Mouse (Mus musculus): Measurements from ENCODE around the gene Ptprd. TPM values are rescaled to one million over a fixed set of nuclear protein-coding genes. Genes with fewer than 3 reads are reported as not detected.

The Ptprd gene
- total and polyA plus RNA-seq, 3 experiments, result 0.30 to 0.66 TPM; not detected in 1

- DNase-seq (ENCODE audit: low spot score), result no peak
- H3K9me3 ChIP-seq (replicated peaks), result peaks cover 12% of the 10 kb centered on the region
- H3K4me3 ChIP-seq (ENCODE audit: low read depth, low read length), result no peak overlapping the region; the same call in 1 of the 2 replicates
- H3K4me1 ChIP-seq (ENCODE audit: insufficient read depth, low read depth, low read length), result no peaks in the 10 kb centered on the region
- no peak for ATAC-seq (ENCODE audit: extremely low read depth, insufficient number of reproducible peaks, low FRiP score, poor library complexity, severe bottlenecking)
- TF ChIP-seq GATA2 (IDR thresholded peaks at IDR 0.05; ENCODE audit: borderline replicate concordance, low read depth, low read length), result no peak
- TF ChIP-seq GATA1 (IDR thresholded peaks at IDR 0.05; ENCODE audit: borderline replicate concordance, low read length), result no peak
- no peaks in the 10 kb centered on the region for H3K36me3 ChIP-seq (replicated peaks)
- no peaks in the 10 kb centered on the region for H3K27me3 ChIP-seq (ENCODE audit: insufficient read depth, low read length)
Observed at GRCm38 (mm10) chr4:76449466-76450350, 1762.1 kb downstream of the Ptprd start.

GRCm38 (mm10) chr4:76448678-76449465 lies 1762.9 kb downstream of the Ptprd start:
- H3K9me3 ChIP-seq (replicated peaks), result peaks cover 12% of the 10 kb centered on the region
- no peak for ATAC-seq (ENCODE audit: extremely low read depth, insufficient number of reproducible peaks, low FRiP score, poor library complexity, severe bottlenecking)
- no peak overlapping the region for H3K4me3 ChIP-seq (ENCODE audit: low read depth, low read length)
- TF ChIP-seq TAL1 (conservative IDR thresholded peaks at IDR 0.05; ENCODE audit: low read depth, low read length), result no peak
- no peak for TF ChIP-seq CTCF (IDR thresholded peaks at IDR 0.05; ENCODE audit: low read depth, low read length)
- TF ChIP-seq GATA1 (IDR thresholded peaks at IDR 0.05; ENCODE audit: borderline replicate concordance, low read length), result no peak
- TF ChIP-seq GATA2 (IDR thresholded peaks at IDR 0.05; ENCODE audit: borderline replicate concordance, low read depth, low read length), result no peak
- TF ChIP-seq POLR2AphosphoS5 (IDR thresholded peaks at IDR 0.05; ENCODE audit: insufficient replicate concordance, low read depth, low read length), result no peak
- H3K4me1 ChIP-seq (ENCODE audit: insufficient read depth, low read depth, low read length), result no peaks in the 10 kb centered on the region
- no peaks in the 10 kb centered on the region for H3K36me3 ChIP-seq (replicated peaks)
- no peaks in the 10 kb centered on the region for H3K27me3 ChIP-seq (ENCODE audit: insufficient read depth, low read length)
- no peak for DNase-seq (ENCODE audit: low spot score)

- DNase-seq (ENCODE audit: low spot score) (no peak), ATAC-seq (ENCODE audit: extremely low read depth, insufficient number of reproducible peaks, low FRiP score, poor library complexity, severe bottlenecking) (no peak)
- H3K27me3 ChIP-seq (ENCODE audit: insufficient read depth, low read length), result no peaks in the 10 kb centered on the region
- H3K9me3 ChIP-seq (replicated peaks), result peaks cover 12% of the 10 kb centered on the region
- no peaks in the 10 kb centered on the region for H3K36me3 ChIP-seq (replicated peaks)
- H3K4me3 ChIP-seq (ENCODE audit: low read depth, low read length), result no peak overlapping the region
- no peaks in the 10 kb centered on the region for H3K4me1 ChIP-seq (ENCODE audit: insufficient read depth, low read depth, low read length)
- no peak for TF ChIP-seq POLR2AphosphoS5 (IDR thresholded peaks at IDR 0.05; ENCODE audit: insufficient replicate concordance, low read depth, low read length)
- TF ChIP-seq GATA1 (IDR thresholded peaks at IDR 0.05; ENCODE audit: borderline replicate concordance, low read length), result no peak
- TF ChIP-seq CTCF (IDR thresholded peaks at IDR 0.05; ENCODE audit: low read depth, low read length), result no peak
- TF ChIP-seq TAL1 (conservative IDR thresholded peaks at IDR 0.05; ENCODE audit: low read depth, low read length), result no peak
- TF ChIP-seq GATA2 (IDR thresholded peaks at IDR 0.05; ENCODE audit: borderline replicate concordance, low read depth, low read length), result no peak
Observed at GRCm38 (mm10) chr4:76447396-76447795, 1764.4 kb downstream of the Ptprd start.

- no peak for TF ChIP-seq POLR2AphosphoS5 (IDR thresholded peaks at IDR 0.05; ENCODE audit: insufficient replicate concordance, low read depth, low read length)
- TF ChIP-seq GATA2 (IDR thresholded peaks at IDR 0.05; ENCODE audit: borderline replicate concordance, low read depth, low read length), result no peak
- TF ChIP-seq TAL1 (conservative IDR thresholded peaks at IDR 0.05; ENCODE audit: low read depth, low read length), result no peak
- no peak for TF ChIP-seq CTCF (IDR thresholded peaks at IDR 0.05; ENCODE audit: low read depth, low read length)
- no peak for TF ChIP-seq GATA1 (IDR thresholded peaks at IDR 0.05; ENCODE audit: borderline replicate concordance, low read length)
- Histone ChIP-seq H3K9me3 (replicated peaks) (peaks cover 5% of the 10 kb centered on the region), H3K4me3 (ENCODE audit: low read depth, low read length) (no peak overlapping the region), H3K4me1 (ENCODE audit: insufficient read depth, low read depth, low read length) (no peaks in the 10 kb centered on the region), H3K27me3 (ENCODE audit: insufficient read depth, low read length) (no peaks in the 10 kb centered on the region), H3K36me3 (replicated peaks) (no peaks in the 10 kb centered on the region)
- ATAC-seq (ENCODE audit: extremely low read depth, insufficient number of reproducible peaks, low FRiP score, poor library complexity, severe bottlenecking) (no peak), DNase-seq (ENCODE audit: low spot score) (no peak)
Observed at GRCm38 (mm10) chr4:76444778-76445177, 1767.0 kb downstream of the Ptprd start.

- no peak for DNase-seq (ENCODE audit: low spot score)
- Histone ChIP-seq H3K4me1 (ENCODE audit: insufficient read depth, low read depth, low read length) (no peaks in the 10 kb centered on the region), H3K9me3 (replicated peaks) (no peaks in the 10 kb centered on the region), H3K36me3 (replicated peaks) (no peaks in the 10 kb centered on the region), H3K4me3 (ENCODE audit: low read depth, low read length) (no peak overlapping the region), H3K27me3 (ENCODE audit: insufficient read depth, low read length) (no peaks in the 10 kb centered on the region)
- no peak for ATAC-seq (ENCODE audit: extremely low read depth, insufficient number of reproducible peaks, low FRiP score, poor library complexity, severe bottlenecking)
- TF ChIP-seq CTCF (IDR thresholded peaks at IDR 0.05; ENCODE audit: low read depth, low read length) (no peak), GATA2 (IDR thresholded peaks at IDR 0.05; ENCODE audit: borderline replicate concordance, low read depth, low read length) (no peak), GATA1 (IDR thresholded peaks at IDR 0.05; ENCODE audit: borderline replicate concordance, low read length) (no peak), POLR2AphosphoS5 (IDR thresholded peaks at IDR 0.05; ENCODE audit: insufficient replicate concordance, low read depth, low read length) (no peak), TAL1 (conservative IDR thresholded peaks at IDR 0.05; ENCODE audit: low read depth, low read length) (no peak)
Observed at GRCm38 (mm10) chr4:76443553-76443952, 1768.2 kb downstream of the Ptprd start.

GRCm38 (mm10) chr4:76440791-76441364 lies 1770.9 kb downstream of the Ptprd start:
- no peak for ATAC-seq (ENCODE audit: extremely low read depth, insufficient number of reproducible peaks, low FRiP score, poor library complexity, severe bottlenecking)
- Histone ChIP-seq H3K36me3 (replicated peaks) (no peaks in the 10 kb centered on the region), H3K9me3 (replicated peaks) (no peaks in the 10 kb centered on the region), H3K27me3 (ENCODE audit: insufficient read depth, low read length) (no peaks in the 10 kb centered on the region), H3K4me3 (ENCODE audit: low read depth, low read length) (no peak overlapping the region), H3K4me1 (ENCODE audit: insufficient read depth, low read depth, low read length) (no peaks in the 10 kb centered on the region)
- no peak for DNase-seq (ENCODE audit: low spot score)
- no peak for TF ChIP-seq CTCF (IDR thresholded peaks at IDR 0.05; ENCODE audit: low read depth, low read length)
- no peak for TF ChIP-seq POLR2AphosphoS5 (IDR thresholded peaks at IDR 0.05; ENCODE audit: insufficient replicate concordance, low read depth, low read length)
- no peak for TF ChIP-seq GATA2 (IDR thresholded peaks at IDR 0.05; ENCODE audit: borderline replicate concordance, low read depth, low read length)
- no peak for TF ChIP-seq GATA1 (IDR thresholded peaks at IDR 0.05; ENCODE audit: borderline replicate concordance, low read length)
- TF ChIP-seq TAL1 (conservative IDR thresholded peaks at IDR 0.05; ENCODE audit: low read depth, low read length), result no peak

Data from G1E (cell line).